ENCODE assay signal across 8 mouse cellular contexts in genomic region chr9:79270256-79270655, GRCm38 (mm10).
DNase-seq lines count a peak whose midpoint lies in the region; ATAC-seq lines count a peak whose summit lies in the region.

No protein-coding gene starts in this region.

- no peak for ATAC-seq in frontal cortex, adult (ENCODE audit: low TSS enrichment)

- peak; percentile 2 for DNase-seq in kidney, adult 11 months
- DNase-seq in kidney, postnatal 10 days: no peak
- peak; percentile 2 for DNase-seq in right cerebral cortex, postnatal 4 days
- DNase-seq in right cerebral cortex, postnatal 25 days: no peak
- DNase-seq in gastrocnemius, postnatal 10 days: peak; percentile 16
- DNase-seq in thymus, postnatal 36 days: no peak
- no peak for DNase-seq in embryo, embryonic 10 days (ENCODE audit: low spot score)

Comparison
In these comparisons a context has a peak if more than half of its experiments do, and no peak if none do; other contexts are left out.
1. DNase-seq: peak in kidney, adult 11 months (single experiment), right cerebral cortex, postnatal 4 days (single experiment) and gastrocnemius, postnatal 10 days (single experiment); none in kidney, postnatal 10 days (single experiment), right cerebral cortex, postnatal 25 days (single experiment), thymus, postnatal 36 days (0 of 2) and embryo, embryonic 10 days (single experiment).